Mouse (Mus musculus): Measurements from ENCODE around the gene Ntrk2.
"Not testable (repeated sequence)": the region's sequence is repeated elsewhere in the genome, so short reads cannot be mapped to it uniquely, and the experiment has no call there.

Ntrk2 gene

GRCm38 (mm10) chr13:59030574-59030973 is 224.2 kb downstream of the Ntrk2 start:
- no peak for DNase-seq (ENCODE audit: low read depth, low spot score)

- no peak for DNase-seq (ENCODE audit: low read depth, low spot score)
Measured at GRCm38 (mm10) chr13:59040156-59040915, 234.0 kb downstream of the Ntrk2 start.

DNA sequence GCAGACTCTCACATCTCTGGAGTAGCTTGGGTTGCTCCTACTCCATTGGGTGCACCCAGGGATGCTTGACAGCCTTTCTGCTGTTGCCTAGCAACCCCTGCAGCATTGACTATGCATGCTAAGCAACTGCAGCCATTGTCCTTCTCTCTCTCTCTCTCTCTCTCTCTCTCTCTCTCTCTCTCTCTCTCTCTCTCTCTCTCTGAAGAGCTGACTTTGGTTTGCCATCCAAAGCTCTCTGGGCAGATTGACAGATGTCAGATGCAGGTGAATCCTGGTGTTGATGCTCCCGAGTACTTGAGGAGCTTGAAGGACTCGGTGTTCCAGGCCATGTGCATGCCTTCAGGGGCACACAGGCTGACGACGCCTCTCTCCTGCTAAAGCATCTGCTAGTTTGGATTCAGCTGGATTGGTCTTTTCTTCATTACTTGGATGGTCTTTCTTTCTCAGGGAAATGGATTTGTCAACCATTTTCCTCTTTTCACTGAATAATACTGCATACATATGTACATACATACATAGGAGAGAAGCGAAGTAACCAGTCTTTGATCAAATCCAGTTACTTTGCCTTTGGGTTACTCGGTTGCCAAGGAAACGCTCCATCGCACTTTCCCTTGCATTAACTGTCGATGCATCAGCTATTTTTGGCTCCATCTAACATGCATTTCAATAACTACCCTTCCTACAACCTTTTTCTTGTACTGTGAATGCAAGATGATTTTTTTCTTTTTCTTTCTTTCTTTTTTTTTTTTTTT is 234.8 kb downstream of the Ntrk2 start:
- DNase-seq (ENCODE audit: low read depth, low spot score), result no peak

DNA sequence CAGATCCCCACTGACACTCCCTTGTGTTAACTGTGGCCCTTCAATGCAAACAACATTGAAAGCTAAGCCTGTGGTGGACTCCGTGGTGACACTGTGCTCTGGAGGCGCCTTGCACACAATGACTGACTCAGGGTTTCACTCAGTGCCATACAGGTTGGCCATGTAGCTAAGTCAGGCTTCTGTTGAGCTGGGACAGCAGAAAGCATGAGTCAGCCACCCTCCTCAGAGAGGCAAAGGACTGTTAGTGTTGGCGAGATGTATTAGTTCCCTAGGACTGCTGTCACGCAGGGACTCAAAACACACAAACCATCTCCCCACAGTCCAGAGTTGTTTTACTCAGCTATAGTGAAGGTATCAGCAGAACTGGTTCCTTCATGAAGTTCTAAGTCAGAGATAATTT is 245.8 kb downstream of the Ntrk2 start:
- DNase-seq (ENCODE audit: low read depth, low spot score), result no peak

- not testable (repeated sequence) for DNase-seq (ENCODE audit: low read depth, low spot score)
Measured at GRCm38 (mm10) chr13:59054331-59054730, 248.0 kb downstream of the Ntrk2 start.

GRCm38 (mm10) chr13:59056859-59057258 is 250.5 kb downstream of the Ntrk2 start:
- DNase-seq (ENCODE audit: low read depth, low spot score), result no peak

- DNase-seq (ENCODE audit: low read depth, low spot score), result no peak
Measured at GRCm38 (mm10) chr13:59057886-59058285, 251.5 kb downstream of the Ntrk2 start.

- DNase-seq (ENCODE audit: low read depth, low spot score), result no peak
Measured at GRCm38 (mm10) chr13:59059118-59059517, 252.7 kb downstream of the Ntrk2 start.

DNA sequence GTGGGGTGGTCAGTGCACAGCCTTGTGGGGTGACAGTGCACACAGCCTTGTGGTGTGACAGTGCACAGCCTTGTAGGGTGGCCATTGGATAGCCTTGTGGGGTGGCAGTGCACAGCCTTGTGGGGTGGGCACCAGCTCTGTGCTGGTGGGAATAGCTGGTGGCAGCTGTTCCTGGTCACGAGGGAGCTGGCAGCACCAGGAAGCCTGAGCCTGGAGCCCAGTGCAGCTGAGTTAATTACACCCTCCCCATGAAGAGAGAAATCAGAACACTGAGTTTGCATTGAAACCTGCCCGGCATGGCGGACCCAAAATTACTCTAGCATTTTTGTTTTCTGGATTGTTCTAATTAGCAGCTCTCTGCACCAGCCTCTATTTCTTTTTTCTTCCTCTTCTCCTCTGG is 259.3 kb downstream of the Ntrk2 start:
- no peak for DNase-seq (ENCODE audit: low read depth, low spot score)

- no peak for DNase-seq (ENCODE audit: low read depth, low spot score)
Measured at GRCm38 (mm10) chr13:59073635-59074256, 267.4 kb downstream of the Ntrk2 start.

- no peak for DNase-seq (ENCODE audit: low read depth, low spot score)
Measured at GRCm38 (mm10) chr13:59076489-59076888, 270.1 kb downstream of the Ntrk2 start.

- DNase-seq (ENCODE audit: low read depth, low spot score), result no peak
Measured at GRCm38 (mm10) chr13:59079761-59080461, 273.5 kb downstream of the Ntrk2 start.

DNA sequence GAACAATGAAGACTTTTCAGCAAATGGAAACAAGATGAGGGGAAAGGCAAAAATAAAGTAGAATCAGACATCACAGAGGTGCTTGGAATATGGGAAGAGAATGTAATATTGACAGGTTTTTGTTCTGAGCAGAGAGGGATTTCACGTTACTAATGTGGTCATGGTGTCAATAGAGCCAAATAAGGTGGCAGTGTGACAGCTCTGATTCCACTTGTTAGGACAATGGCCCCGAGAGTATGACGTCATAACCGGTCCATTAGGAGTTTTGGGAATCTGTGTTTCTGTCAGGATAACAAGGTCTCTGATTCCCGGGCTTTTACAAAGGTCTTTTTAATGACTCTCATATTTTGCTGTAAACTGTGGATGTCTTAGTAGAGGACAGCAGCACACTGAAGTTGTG is 274.1 kb downstream of the Ntrk2 start:
- DNase-seq (ENCODE audit: low read depth, low spot score), result no peak

DNA sequence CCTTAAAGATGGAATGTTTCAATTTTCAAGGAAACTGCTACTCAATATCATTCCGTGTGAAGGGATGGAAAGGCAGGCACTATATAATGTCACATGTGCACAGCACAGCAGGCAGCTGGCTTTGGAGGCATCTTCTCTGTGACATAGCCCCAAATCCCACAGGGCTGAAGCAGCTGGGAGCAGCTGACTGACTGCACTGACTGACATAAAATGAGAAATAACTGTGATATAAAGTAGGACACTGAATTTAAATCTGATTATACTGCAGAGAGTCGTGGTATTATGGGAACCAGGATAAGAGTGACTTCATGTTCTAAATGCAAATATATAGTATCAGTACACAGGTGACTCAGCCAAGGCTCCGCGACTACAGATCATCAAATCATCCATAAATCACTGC is 282.6 kb downstream of the Ntrk2 start:
- DNase-seq (ENCODE audit: low read depth, low spot score), result no peak

GRCm38 (mm10) chr13:59091138-59091971 is 285.0 kb downstream of the Ntrk2 start:
- no peak for DNase-seq (ENCODE audit: low read depth, low spot score)

DNA sequence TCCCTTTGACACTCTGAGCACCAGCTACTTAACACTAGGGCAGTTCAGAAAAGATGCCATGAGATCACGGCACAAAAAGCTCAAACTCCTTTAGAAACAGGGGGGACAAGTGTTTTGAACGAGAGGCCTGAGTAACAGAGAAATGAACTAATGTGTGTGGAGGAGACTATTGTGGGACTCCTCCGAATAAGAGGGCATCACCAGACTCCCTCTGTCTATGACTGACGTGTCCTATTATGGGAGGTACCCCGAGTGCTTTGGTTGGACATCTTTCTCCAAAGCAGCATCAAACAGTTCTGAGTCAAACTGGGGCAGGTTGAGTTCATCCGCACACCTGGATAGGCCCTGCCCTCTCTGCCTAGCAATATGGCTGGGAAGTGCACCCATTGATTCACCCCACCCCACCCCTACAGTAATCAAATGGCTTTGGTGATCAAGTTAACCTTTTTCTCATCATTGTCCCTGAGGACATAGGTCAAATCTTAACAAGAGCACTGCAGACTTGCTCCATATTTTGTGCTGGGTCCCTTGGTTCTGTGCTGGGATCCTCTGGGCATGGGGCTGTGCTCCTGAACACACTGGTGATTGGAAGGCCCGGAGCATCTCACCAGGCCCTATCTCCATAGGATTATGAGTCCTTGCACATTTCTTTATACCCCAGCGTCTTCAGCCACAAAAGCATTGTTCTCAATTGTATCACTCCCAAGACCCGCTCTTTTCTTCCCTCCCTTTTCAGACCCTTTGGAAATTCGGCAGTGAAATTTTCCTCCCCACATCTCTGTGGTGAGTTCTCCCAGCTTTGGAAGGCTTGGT is 285.9 kb downstream of the Ntrk2 start:
- no peak for DNase-seq (ENCODE audit: low read depth, low spot score)

DNA sequence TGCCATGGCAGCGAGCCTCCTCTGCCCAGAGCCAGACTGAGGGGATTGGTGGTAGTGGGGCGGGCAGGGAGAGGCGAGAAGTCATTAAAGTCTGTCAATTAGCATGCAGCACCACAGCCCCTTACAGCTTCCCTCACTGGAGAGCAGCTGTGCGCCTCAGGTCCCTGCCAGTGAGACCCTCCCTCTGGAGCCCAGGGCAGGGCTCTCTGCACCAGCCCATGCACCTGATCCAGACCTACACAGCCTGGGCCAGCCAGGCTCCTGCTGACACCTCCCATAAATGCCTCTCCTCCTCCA is 286.4 kb downstream of the Ntrk2 start:
- DNase-seq (ENCODE audit: low read depth, low spot score), result no peak

- DNase-seq (ENCODE audit: low read depth, low spot score), result no peak
Measured at GRCm38 (mm10) chr13:59094722-59095121, 288.4 kb downstream of the Ntrk2 start.

DNA sequence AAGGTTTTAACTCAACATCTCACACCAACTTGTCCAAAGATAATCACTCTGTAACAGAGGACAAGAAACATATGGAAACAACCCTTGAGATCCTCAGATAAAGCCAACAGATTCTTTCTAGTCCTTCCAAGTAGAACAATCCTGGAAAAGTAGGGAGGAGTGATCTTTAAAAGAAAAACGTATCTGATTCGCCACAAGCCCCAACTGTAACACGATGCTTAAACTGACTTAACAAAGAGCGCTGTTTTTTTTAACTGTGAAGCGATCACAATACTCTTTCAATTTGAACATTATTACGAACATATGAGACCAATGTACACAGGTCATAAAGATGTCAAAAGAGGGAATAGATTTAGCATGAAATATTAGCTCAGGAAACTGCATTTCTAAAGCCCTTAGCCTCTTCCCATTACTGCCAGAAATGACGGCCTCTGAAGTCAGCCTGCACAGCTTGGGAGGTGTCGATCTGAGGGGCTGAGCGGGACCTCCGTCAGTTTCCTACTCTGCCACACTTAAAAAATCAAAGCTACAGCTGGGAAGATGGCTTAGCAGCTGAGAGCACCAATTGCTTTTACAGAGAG is 289.5 kb downstream of the Ntrk2 start:
- no peak for DNase-seq (ENCODE audit: low read depth, low spot score)

DNA sequence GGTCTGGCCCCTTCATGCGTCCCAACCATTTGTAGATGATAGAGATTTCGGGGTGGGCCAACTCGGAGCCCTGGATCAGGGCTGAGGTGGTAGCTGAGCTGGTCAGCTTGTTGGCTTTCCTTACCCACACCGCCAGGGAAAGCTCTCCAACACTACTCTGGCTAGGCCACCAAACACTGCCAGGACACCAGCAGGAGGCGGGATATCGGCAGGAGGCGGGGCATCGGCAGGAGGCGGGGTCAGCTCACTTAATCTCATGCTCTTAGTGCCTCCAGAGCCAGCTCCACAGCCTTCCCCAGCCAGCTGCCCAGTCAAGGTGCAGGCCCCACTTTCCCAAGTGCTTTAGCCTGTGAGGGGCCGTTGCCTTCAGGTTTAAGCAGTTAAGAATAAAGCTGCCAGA is 293.7 kb downstream of the Ntrk2 start:
- no peak for DNase-seq (ENCODE audit: low read depth, low spot score)

Data from 3T3-L1 (cell line).